Mouse (Mus musculus) heart, embryonic 12.5 days (tissue): Measurements from ENCODE around the gene Zmym1. TPM values are rescaled to one million over a fixed set of nuclear protein-coding genes. Genes with fewer than 3 reads are reported as not detected.

Experiments used
- ATAC-seq: fragments of 200-750 bp; cut with Nextera tagmentation; 2 replicates; pipeline ENCODE4 v1.8.0; 2017; ENCODE audit warnings: moderate TSS enrichment, moderate library complexity; ENCODE audit not compliant: insufficient number of reproducible peaks, low FRiP score
- H3K27ac ChIP-seq: fragments of 300-500 bp; sonication (generic); 2 replicates; pipeline ENCODE4 v1.5.1; 2016; ENCODE audit warnings: mild to moderate bottlenecking, moderate library complexity; ENCODE audit not compliant: poor library complexity, severe bottlenecking
- H3K27me3 ChIP-seq: fragments of 300-500 bp; sonication (generic); replicated peaks from 2 replicates; pipeline ENCODE4 v1.6.1; 2016; ENCODE audit warnings: mild to moderate bottlenecking, moderate library complexity
- H3K36me3 ChIP-seq: fragments of 300-500 bp; sonication (generic); 2 replicates; pipeline ENCODE4 v1.6.1; 2016; ENCODE audit warnings: mild to moderate bottlenecking, moderate library complexity
- H3K4me1 ChIP-seq: fragments of 300-500 bp; sonication (generic); replicated peaks from 2 replicates; pipeline ENCODE4 v1.6.1; 2016; ENCODE audit warnings: mild to moderate bottlenecking
- H3K4me2 ChIP-seq: fragments of 300-500 bp; sonication (generic); 2 replicates; pipeline ENCODE4 v1.6.1; 2016; ENCODE audit warnings: mild to moderate bottlenecking, moderate library complexity
- H3K4me3 ChIP-seq: fragments of 300-500 bp; sonication (generic); 2 replicates; pipeline ENCODE4 v1.5.1; 2016; ENCODE audit warnings: mild to moderate bottlenecking
- H3K9ac ChIP-seq: fragments of 300-500 bp; sonication (generic); 2 replicates; pipeline ENCODE4 v1.6.1; 2016; ENCODE audit warnings: mild to moderate bottlenecking, moderate library complexity
- H3K9me3 ChIP-seq: fragments of 300-500 bp; sonication (generic); replicated peaks from 2 replicates; pipeline ENCODE4 v1.6.1; 2016; ENCODE audit warnings: mild to moderate bottlenecking, moderate library complexity
- WGBS: fragments of 180-500 bp; shearing (Covaris S2); methylation state at CpG from one replicate; pipeline ENCODE4 v1.1.7; 2016; 5-methylcytosine and 5-hydroxymethylcytosine counted together
- polyA plus RNA-seq: library from polyadenylated mRNA; unstranded; fragments of >200 nt; fragmentation: Nextera tagmentation; extraction: Ambion mirVana; gene quantifications from 2 replicates; pipeline ENCODE4 v1.2.1, GENCODE M21; 2016

Zmym1 gene
- polyA plus RNA-seq, 1 experiment from 2014 or later: 18.7 TPM

- Histone ChIP-seq H3K9ac (no peak overlapping the region), H3K27me3 (no peaks in the 10 kb centered on the region), H3K4me2 (no peak overlapping the region), H3K27ac (no peak overlapping the region), H3K36me3 (peaks cover 5% of the 10 kb centered on the region; the same call in 1 of the 2 replicates), H3K9me3 (peaks cover 4% of the 10 kb centered on the region), H3K4me1 (no peaks in the 10 kb centered on the region), H3K4me3 (no peak overlapping the region)
- no peak for ATAC-seq
- 48% methylated on average over 1 of the region's 1 CpGs for WGBS
Measured at GRCm38 (mm10) chr4:127064051-127064450, 3.1 kb upstream of the Zmym1 start.

GRCm38 (mm10) chr4:127054522-127055198, 6.3 kb downstream of the Zmym1 start:
- Histone ChIP-seq H3K27ac (no peak overlapping the region), H3K36me3 (peaks cover 54% of the 10 kb centered on the region), H3K4me2 (no peak overlapping the region), H3K9me3 (no peaks in the 10 kb centered on the region), H3K9ac (no peak overlapping the region), H3K4me1 (no peaks in the 10 kb centered on the region), H3K27me3 (no peaks in the 10 kb centered on the region), H3K4me3 (no peak overlapping the region)
- WGBS: 82% methylated on average over 7 of the region's 7 CpGs
- no peak for ATAC-seq

GRCm38 (mm10) chr4:127053071-127053470, 7.9 kb downstream of the Zmym1 start:
- Histone ChIP-seq H3K4me1 (no peaks in the 10 kb centered on the region), H3K9ac (no peak overlapping the region), H3K4me2 (no peak overlapping the region), H3K36me3 (peaks cover 56% of the 10 kb centered on the region), H3K9me3 (no peaks in the 10 kb centered on the region), H3K27me3 (no peaks in the 10 kb centered on the region), H3K27ac (no peak overlapping the region), H3K4me3 (no peak overlapping the region)
- 91% methylated on average over 5 of the region's 5 CpGs for WGBS
- ATAC-seq: no peak

GRCm38 (mm10) chr4:127051121-127051520, 9.8 kb downstream of the Zmym1 start:
- peaks cover 62% of the 10 kb centered on the region for H3K36me3 ChIP-seq
- 88% methylated on average over 8 of the region's 8 CpGs for whole genome bisulfite sequencing
- H3K27me3 ChIP-seq: no peaks in the 10 kb centered on the region
- no peak for ATAC-seq
- no peaks in the 10 kb centered on the region for H3K4me1 ChIP-seq
- no peak overlapping the region for H3K4me3 ChIP-seq
- H3K9ac ChIP-seq: no peak overlapping the region
- no peak overlapping the region for H3K4me2 ChIP-seq
- no peaks in the 10 kb centered on the region for H3K9me3 ChIP-seq
- H3K27ac ChIP-seq: no peak overlapping the region

GRCm38 (mm10) chr4:127043540-127043939, 17.4 kb downstream of the Zmym1 start:
- Histone ChIP-seq H3K27ac (no peak overlapping the region), H3K36me3 (peaks cover 63% of the 10 kb centered on the region), H3K4me3 (no peak overlapping the region), H3K4me1 (no peaks in the 10 kb centered on the region), H3K4me2 (no peak overlapping the region), H3K9me3 (no peaks in the 10 kb centered on the region), H3K27me3 (no peaks in the 10 kb centered on the region), H3K9ac (no peak overlapping the region)
- ATAC-seq: no peak
- WGBS: 84% methylated on average over 4 of the region's 4 CpGs

- WGBS: 81% methylated on average over 3 of the region's 3 CpGs
- no peaks in the 10 kb centered on the region for H3K9me3 ChIP-seq
- H3K36me3 ChIP-seq: peaks cover 57% of the 10 kb centered on the region
- H3K4me1 ChIP-seq: no peaks in the 10 kb centered on the region
- H3K27me3 ChIP-seq: no peaks in the 10 kb centered on the region
- H3K27ac ChIP-seq: no peak overlapping the region
- no peak overlapping the region for H3K4me2 ChIP-seq
- no peak for ATAC-seq
- no peak overlapping the region for H3K4me3 ChIP-seq
- H3K9ac ChIP-seq: no peak overlapping the region
Measured at GRCm38 (mm10) chr4:127039871-127040483, 21.0 kb downstream of the Zmym1 start.

- no peaks in the 10 kb centered on the region for H3K27me3 ChIP-seq
- H3K4me1 ChIP-seq: no peaks in the 10 kb centered on the region
- 88% methylated on average over 3 of the region's 3 CpGs for WGBS
- H3K9me3 ChIP-seq: no peaks in the 10 kb centered on the region
- no peak overlapping the region for H3K4me2 ChIP-seq
- no peak overlapping the region for H3K9ac ChIP-seq
- peaks cover 57% of the 10 kb centered on the region for H3K36me3 ChIP-seq
- ATAC-seq: no peak
- no peak overlapping the region for H3K4me3 ChIP-seq
- no peak overlapping the region for H3K27ac ChIP-seq
Measured at GRCm38 (mm10) chr4:127038828-127039349, 22.1 kb downstream of the Zmym1 start.

- no peak overlapping the region for H3K9ac ChIP-seq
- H3K4me3 ChIP-seq: no peak overlapping the region
- 0 out of 2 replicates have a peak, but pooled peaks have one; percentile 22 for ATAC-seq
- H3K9me3 ChIP-seq: no peaks in the 10 kb centered on the region
- no peak overlapping the region for H3K27ac ChIP-seq
- H3K4me1 ChIP-seq: no peaks in the 10 kb centered on the region
- 88% methylated on average over 8 of the region's 8 CpGs for WGBS
- H3K27me3 ChIP-seq: no peaks in the 10 kb centered on the region
- no peak overlapping the region for H3K4me2 ChIP-seq
- H3K36me3 ChIP-seq: peaks cover 64% of the 10 kb centered on the region
Measured at GRCm38 (mm10) chr4:127037908-127038827, 22.8 kb downstream of the Zmym1 start.

- Histone ChIP-seq H3K27me3 (no peaks in the 10 kb centered on the region), H3K9me3 (no peaks in the 10 kb centered on the region), H3K9ac (no peak overlapping the region), H3K4me1 (0 out of 2 replicates have a peak, but pooled peaks cover 2% of the 10 kb centered on the region), H3K4me3 (no peak overlapping the region), H3K27ac (no peak overlapping the region), H3K4me2 (no peak overlapping the region), H3K36me3 (peaks cover 69% of the 10 kb centered on the region)
- no peak for ATAC-seq
- WGBS: 92% methylated on average over 3 of the region's 3 CpGs
Measured at GRCm38 (mm10) chr4:127037158-127037557, 23.8 kb downstream of the Zmym1 start.

- H3K4me3 ChIP-seq: no peak overlapping the region
- H3K4me1 ChIP-seq: peaks cover 26% of the 10 kb centered on the region
- no peak for ATAC-seq
- no peak overlapping the region for H3K9ac ChIP-seq
- 81% methylated on average over 4 of the region's 4 CpGs for WGBS
- peaks cover 76% of the 10 kb centered on the region for H3K36me3 ChIP-seq
- H3K27ac ChIP-seq: no peak overlapping the region
- H3K9me3 ChIP-seq: no peaks in the 10 kb centered on the region
- H3K4me2 ChIP-seq: no peak overlapping the region; the same call in 1 of the 2 replicates
- H3K27me3 ChIP-seq: no peaks in the 10 kb centered on the region
Measured at GRCm38 (mm10) chr4:127027228-127028190, 33.4 kb downstream of the Zmym1 start.
